Mouse (Mus musculus): ENCODE results near the gene Saysd1. TPM values are rescaled to one million over a fixed set of nuclear protein-coding genes. Genes with fewer than 3 reads are reported as not detected.

Gene Saysd1
- total and polyA plus RNA-seq, 3 experiments, result 3.2 to 4.4 TPM; not detected in 1

DNA sequence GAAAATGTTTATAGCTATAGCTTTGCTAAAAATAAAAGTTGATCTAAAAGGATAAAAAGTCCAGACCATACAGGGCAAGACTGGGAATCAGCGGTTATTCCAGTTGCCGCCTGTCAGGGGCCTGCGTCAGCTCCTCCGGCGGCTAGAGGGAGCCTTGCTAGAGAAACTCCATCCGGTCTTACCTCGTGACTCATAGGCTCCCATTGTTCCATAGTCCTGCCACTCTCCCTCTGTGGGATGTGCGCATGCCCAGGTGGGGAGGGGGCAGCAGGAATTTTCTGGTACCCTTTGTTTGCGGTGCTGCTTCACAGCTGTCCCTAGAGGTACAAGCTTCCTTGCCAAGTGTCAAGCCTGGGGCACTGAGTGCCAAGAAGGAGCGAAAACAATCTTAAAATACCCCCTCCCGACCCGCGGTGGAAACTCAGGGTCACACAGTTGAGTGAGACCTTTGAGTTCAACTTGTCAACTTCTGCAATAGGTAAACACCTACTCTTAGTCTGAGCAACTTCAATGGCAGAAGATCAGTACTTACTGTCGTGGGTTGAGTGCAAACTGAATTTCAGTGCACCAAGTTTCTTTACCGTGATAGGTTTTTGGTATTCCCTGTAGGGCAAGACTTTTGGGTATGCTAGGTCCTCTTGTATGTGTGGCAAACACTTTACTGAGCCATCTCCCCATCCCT is 10.8 kb downstream of the Saysd1 start:
- H3K27ac ChIP-seq (ENCODE audit: control insufficient read depth, low read depth, low read length), result no peak overlapping the region
- H3K9ac ChIP-seq (ENCODE audit: control insufficient read depth, low read depth, low read length, poor library complexity, severe bottlenecking), result no peak overlapping the region
- H3K79me2 ChIP-seq (ENCODE audit: control insufficient read depth, insufficient read depth, low read length, poor library complexity), result no peaks in the 10 kb centered on the region
- no peak for DNase-seq (ENCODE audit: low read depth, low spot score)
- H3K4me3 ChIP-seq (ENCODE audit: control insufficient read depth in 1 of 2, insufficient read depth in 1 of 2, low read depth in 2 of 2, low read length in 2 of 2), result no peak overlapping the region
- H3K27me3 ChIP-seq (ENCODE audit: control insufficient read depth in 1 of 2, insufficient read depth in 2 of 2, low read length in 2 of 2), result no peaks in the 10 kb centered on the region; a peak in 1 of 4 replicates
- no peaks in the 10 kb centered on the region for H3K36me3 ChIP-seq (ENCODE audit: control insufficient read depth in 1 of 2, insufficient read depth in 2 of 2, low read length in 2 of 2)
- H3K4me1 ChIP-seq (ENCODE audit: control insufficient read depth in 1 of 2, insufficient read depth in 2 of 2, low read length in 2 of 2), result no peaks in the 10 kb centered on the region
- TF ChIP-seq MYB (IDR thresholded peaks at IDR 0.05; ENCODE audit: low read depth, low read length), result no peak
- TF ChIP-seq SMC3 (IDR thresholded peaks at IDR 0.05; ENCODE audit: low read depth, low read length), result no peak
- TF ChIP-seq EP300 (IDR thresholded peaks at IDR 0.05; ENCODE audit: low read depth in 1 of 2, low read length in 2 of 2), result no peak
- TF ChIP-seq BHLHE40 (IDR thresholded peaks at IDR 0.05; ENCODE audit: borderline replicate concordance, low read depth, low read length), result no peak
- no peak for TF ChIP-seq JUND (IDR thresholded peaks at IDR 0.05; ENCODE audit: low read depth, low read length)
- TF ChIP-seq POLR2AphosphoS2 (IDR thresholded peaks at IDR 0.05; ENCODE audit: low read length), result no peak
- no peak for TF ChIP-seq USF1 (IDR thresholded peaks at IDR 0.05; ENCODE audit: low read depth, low read length)
- no peak for TF ChIP-seq ZKSCAN1 (IDR thresholded peaks at IDR 0.05; ENCODE audit: low read depth, low read length)
- TF ChIP-seq RAD21 (IDR thresholded peaks at IDR 0.05; ENCODE audit: low read depth, low read length), result no peak
- no peak for TF ChIP-seq GATA1 (IDR thresholded peaks at IDR 0.05; ENCODE audit: low read depth, low read length)
- no peak for TF ChIP-seq GABPA (IDR thresholded peaks at IDR 0.05; ENCODE audit: low read depth, low read length)
- TF ChIP-seq NELFE (IDR thresholded peaks at IDR 0.05; ENCODE audit: low read depth, low read length), result no peak
- no peak for TF ChIP-seq MXI1 (IDR thresholded peaks at IDR 0.05; ENCODE audit: low read depth, low read length)
- TF ChIP-seq KAT2A (conservative IDR thresholded peaks at IDR 0.05; ENCODE audit: low read depth, low read length), result no peak
- TF ChIP-seq MEF2A (IDR thresholded peaks at IDR 0.05; ENCODE audit: extremely low read depth, insufficient replicate concordance, low read depth, low read length, poor library complexity, severe bottlenecking), result no peak
- TF ChIP-seq SIN3A (IDR thresholded peaks at IDR 0.05; ENCODE audit: low read length), result no peak
- no peak for TF ChIP-seq CTCF (IDR thresholded peaks at IDR 0.05 in 2 of 3, conservative IDR thresholded peaks at IDR 0.05 in 1 of 3; ENCODE audit: control insufficient read depth in 1 of 3, insufficient read depth in 1 of 3, low read depth in 2 of 3, low read length in 3 of 3, poor library complexity in 1 of 3, severe bottlenecking in 1 of 3)
- no peak for TF ChIP-seq MAZ (IDR thresholded peaks at IDR 0.05; ENCODE audit: low read depth, low read length)
- no peak for TF ChIP-seq HCFC1 (IDR thresholded peaks at IDR 0.05; ENCODE audit: low read depth, low read length)
- TF ChIP-seq POLR2A (IDR thresholded peaks at IDR 0.05; ENCODE audit: control insufficient read depth in 1 of 2, insufficient read depth in 1 of 2, low read depth in 1 of 2, low read length in 2 of 2, poor library complexity in 1 of 2), result no peak
- no peaks in the 10 kb centered on the region for H3K9me3 ChIP-seq (replicated peaks; ENCODE audit: insufficient read depth, low read length)

DNA sequence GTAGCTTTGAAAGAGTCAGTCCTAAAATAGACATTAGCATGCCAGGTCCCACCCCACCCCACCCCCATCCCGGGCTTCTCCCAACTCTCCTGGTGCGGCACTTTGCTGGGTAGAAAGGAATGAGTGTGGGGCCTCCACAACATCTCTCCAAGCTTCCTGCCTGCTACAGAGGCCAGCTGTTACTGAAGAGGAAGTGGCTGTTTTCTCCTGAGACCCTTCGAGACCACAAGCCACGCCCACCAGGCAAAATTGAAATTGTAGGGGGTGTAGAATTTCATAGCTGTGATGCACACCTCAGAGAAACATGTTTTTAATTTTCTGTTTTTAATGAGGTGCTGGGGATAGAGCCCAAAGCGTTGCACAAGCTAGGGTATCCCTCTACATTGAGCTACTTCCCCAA is 17.5 kb downstream of the Saysd1 start:
- Histone ChIP-seq H3K79me2 (ENCODE audit: control insufficient read depth, insufficient read depth, low read length, poor library complexity) (no peaks in the 10 kb centered on the region), H3K27ac (ENCODE audit: control insufficient read depth, low read depth, low read length) (no peak overlapping the region), H3K9me3 (replicated peaks; ENCODE audit: insufficient read depth, low read length) (no peaks in the 10 kb centered on the region), H3K4me3 (ENCODE audit: control insufficient read depth in 1 of 2, insufficient read depth in 1 of 2, low read depth in 2 of 2, low read length in 2 of 2) (no peak overlapping the region), H3K4me1 (ENCODE audit: control insufficient read depth in 1 of 2, insufficient read depth in 2 of 2, low read length in 2 of 2) (no peaks in the 10 kb centered on the region), H3K36me3 (ENCODE audit: control insufficient read depth in 1 of 2, insufficient read depth in 2 of 2, low read length in 2 of 2) (no peaks in the 10 kb centered on the region), H3K9ac (ENCODE audit: control insufficient read depth, low read depth, low read length, poor library complexity, severe bottlenecking) (no peak overlapping the region), H3K27me3 (ENCODE audit: control insufficient read depth in 1 of 2, insufficient read depth in 2 of 2, low read length in 2 of 2) (peaks cover 1 to 6% of the 10 kb centered on the region in 2 experiments; a peak in 3 of 4 replicates)
- TF ChIP-seq SIN3A (IDR thresholded peaks at IDR 0.05; ENCODE audit: low read length) (no peak), MYC (IDR thresholded peaks at IDR 0.05; ENCODE audit: low read depth, low read length) (no peak), ZMIZ1 (IDR thresholded peaks at IDR 0.05; ENCODE audit: low read depth, low read length) (no peak), MAX (IDR thresholded peaks at IDR 0.05; ENCODE audit: low read length) (no peak), TAL1 (IDR thresholded peaks at IDR 0.05; ENCODE audit: low read length) (no peak), MXI1 (IDR thresholded peaks at IDR 0.05; ENCODE audit: low read depth, low read length) (no peak), E2F4 (IDR thresholded peaks at IDR 0.05; ENCODE audit: borderline replicate concordance, low read depth, low read length) (no peak), NRF1 (IDR thresholded peaks at IDR 0.05; ENCODE audit: insufficient read depth, low read depth, low read length, poor library complexity, severe bottlenecking) (no peak), ELF1 (IDR thresholded peaks at IDR 0.05; ENCODE audit: low read depth, low read length) (no peak), BHLHE40 (IDR thresholded peaks at IDR 0.05; ENCODE audit: borderline replicate concordance, low read depth, low read length) (no peak), TCF12 (IDR thresholded peaks at IDR 0.05; ENCODE audit: low read depth, low read length) (no peak), MEF2A (IDR thresholded peaks at IDR 0.05; ENCODE audit: extremely low read depth, insufficient replicate concordance, low read depth, low read length, poor library complexity, severe bottlenecking) (no peak), MYB (IDR thresholded peaks at IDR 0.05; ENCODE audit: low read depth, low read length) (no peak), USF2 (IDR thresholded peaks at IDR 0.05; ENCODE audit: borderline replicate concordance in 1 of 2, insufficient read depth in 1 of 2, low read depth in 1 of 2, low read length in 2 of 2) (no peak), NELFE (IDR thresholded peaks at IDR 0.05; ENCODE audit: low read depth, low read length) (no peak), ZKSCAN1 (IDR thresholded peaks at IDR 0.05; ENCODE audit: low read depth, low read length) (no peak), MAZ (IDR thresholded peaks at IDR 0.05; ENCODE audit: low read depth, low read length) (no peak), GABPA (IDR thresholded peaks at IDR 0.05; ENCODE audit: low read depth, low read length) (no peak)
- DNase-seq (ENCODE audit: low read depth, low spot score), result peak; percentile 32

Data from MEL (cell line).